Mouse (Mus musculus) limb, embryonic 10.5 days (tissue): ENCODE data around the gene Cdkn2a. TPM values are rescaled to one million over a fixed set of nuclear protein-coding genes. Genes with fewer than 3 reads are reported as not detected.

Experiments
- DNase-seq: peaks from one replicate; pipeline ENCODE4 v3.0.0-alpha.2; 2017; ENCODE audit warnings: low spot score
- H3K27ac ChIP-seq: fragments of 300-500 bp; sonication (generic); 2 replicates; pipeline ENCODE4 v1.5.1; 2016; ENCODE audit warnings: mild to moderate bottlenecking
- H3K27me3 ChIP-seq: fragments of 300-500 bp; sonication (generic); 2 replicates; pipeline ENCODE4 v1.6.1; 2016; ENCODE audit warnings: low read depth, mild to moderate bottlenecking; ENCODE audit not compliant: poor library complexity, severe bottlenecking
- H3K36me3 ChIP-seq: fragments of 300-500 bp; sonication (generic); 2 replicates; pipeline ENCODE4 v1.6.1; 2016; ENCODE audit warnings: mild to moderate bottlenecking, moderate library complexity
- H3K4me1 ChIP-seq: fragments of 300-500 bp; sonication (generic); 2 replicates; pipeline ENCODE4 v1.6.1; 2016
- H3K4me3 ChIP-seq: fragments of 300-500 bp; sonication (generic); 2 replicates; pipeline ENCODE4 v1.5.1; 2016; ENCODE audit warnings: mild to moderate bottlenecking, moderate library complexity
- H3K9me3 ChIP-seq: fragments of 300-500 bp; sonication (generic); replicated peaks from 2 replicates; pipeline ENCODE4 v1.6.1; 2016; ENCODE audit warnings: mild to moderate bottlenecking
- WGBS: fragments of 180-500 bp; shearing (Covaris S2); methylation state at CpG from one replicate; pipeline ENCODE4 v1.1.7; 2016; 5-methylcytosine and 5-hydroxymethylcytosine counted together
- polyA plus RNA-seq: library from polyadenylated mRNA; unstranded; fragments of >200 nt; fragmentation: Nextera tagmentation; extraction: Ambion mirVana; gene quantifications from 2 replicates; pipeline ENCODE4 v1.2.1, GENCODE M21; 2016

The Cdkn2a gene
- polyA plus RNA-seq, result not detected in 2 replicates

GRCm38 (mm10) chr4:89294486-89295440 lies at the start of gene Cdkn2a:
Cdkn2a (minus strand) TSS chr4:89294653.
- Histone ChIP-seq H3K9me3 (no peaks in the 10 kb centered on the region), H3K4me1 (peaks cover 18% of the 10 kb centered on the region), H3K27ac (no peak within 1 kb of the TSS), H3K27me3 (peaks cover 98% of the 10 kb centered on the region), H3K36me3 (no peaks in the 10 kb centered on the region), H3K4me3 (peak within 1 kb of the TSS; percentile 66)
- peak; percentile 72 for DNase-seq
- WGBS, result under 1% methylated on average over 117 of the region's 117 CpGs

GRCm38 (mm10) chr4:89313461-89313860 lies 19.0 kb upstream of the Cdkn2a start:
- WGBS, result 10% methylated on average over 13 of the region's 13 CpGs
- Histone ChIP-seq H3K4me3 (no peak overlapping the region), H3K27ac (no peak overlapping the region), H3K4me1 (peaks cover 9% of the 10 kb centered on the region), H3K36me3 (no peaks in the 10 kb centered on the region), H3K27me3 (peaks cover 64% of the 10 kb centered on the region), H3K9me3 (no peaks in the 10 kb centered on the region)
- peak; percentile 83 for DNase-seq

- Histone ChIP-seq H3K9me3 (no peaks in the 10 kb centered on the region), H3K4me1 (peaks cover 9% of the 10 kb centered on the region), H3K36me3 (no peaks in the 10 kb centered on the region), H3K27me3 (peaks cover 91% of the 10 kb centered on the region), H3K27ac (no peak within 1 kb of the TSS), H3K4me3 (peak within 1 kb of the TSS; percentile 60)
- under 1% methylated on average over 61 of the region's 61 CpGs for WGBS
- DNase-seq, result peak; percentile 89
Observed at GRCm38 (mm10) chr4:89310491-89311254, 16.2 kb upstream of the Cdkn2a start, which contains the start of gene Cdkn2b. Cdkn2b (minus strand) TSS chr4:89311039.

GRCm38 (mm10) chr4:89309996-89310395 lies 15.5 kb upstream of the Cdkn2a start:
- Histone ChIP-seq H3K27me3 (peaks cover 98% of the 10 kb centered on the region), H3K4me1 (peaks cover 9% of the 10 kb centered on the region), H3K36me3 (no peaks in the 10 kb centered on the region), H3K9me3 (no peaks in the 10 kb centered on the region), H3K27ac (no peak overlapping the region), H3K4me3 (no peak overlapping the region; the same call in 1 of the 2 replicates)
- DNase-seq, result no peak
- WGBS, result 2% methylated on average over 11 of the region's 11 CpGs

- 6% methylated on average over 3 of the region's 3 CpGs for WGBS
- H3K27ac ChIP-seq, result no peak overlapping the region
- no peak for DNase-seq
- H3K4me1 ChIP-seq, result peaks cover 14% of the 10 kb centered on the region
- H3K4me3 ChIP-seq, result no peak overlapping the region
- peaks cover 100% of the 10 kb centered on the region for H3K27me3 ChIP-seq
- no peaks in the 10 kb centered on the region for H3K9me3 ChIP-seq
- H3K36me3 ChIP-seq, result no peaks in the 10 kb centered on the region
Observed at GRCm38 (mm10) chr4:89308001-89308400, 13.5 kb upstream of the Cdkn2a start.

- Histone ChIP-seq H3K4me1 (peaks cover 14% of the 10 kb centered on the region), H3K36me3 (no peaks in the 10 kb centered on the region), H3K9me3 (no peaks in the 10 kb centered on the region), H3K27me3 (peaks cover 100% of the 10 kb centered on the region), H3K27ac (no peak overlapping the region), H3K4me3 (no peak overlapping the region)
- peak; percentile 52 for DNase-seq
- WGBS, result under 1% methylated on average over 25 of the region's 25 CpGs
Observed at GRCm38 (mm10) chr4:89306798-89307365, 12.4 kb upstream of the Cdkn2a start.

- Histone ChIP-seq H3K4me3 (no peak overlapping the region), H3K27me3 (peaks cover 100% of the 10 kb centered on the region), H3K36me3 (no peaks in the 10 kb centered on the region), H3K27ac (no peak overlapping the region), H3K4me1 (peaks cover 9% of the 10 kb centered on the region), H3K9me3 (no peaks in the 10 kb centered on the region)
- 6% methylated on average over 3 of the region's 3 CpGs for WGBS
- no peak for DNase-seq
Observed at GRCm38 (mm10) chr4:89305691-89306090, 11.2 kb upstream of the Cdkn2a start.

GRCm38 (mm10) chr4:89303281-89303995 lies 9.0 kb upstream of the Cdkn2a start:
- no peaks in the 10 kb centered on the region for H3K9me3 ChIP-seq
- DNase-seq, result peak; percentile 64
- no peak overlapping the region for H3K27ac ChIP-seq
- peaks cover 5% of the 10 kb centered on the region; the same call in 1 of the 2 replicates for H3K4me1 ChIP-seq
- under 1% methylated on average over 14 of the region's 14 CpGs for WGBS
- H3K36me3 ChIP-seq, result no peaks in the 10 kb centered on the region
- peaks cover 98% of the 10 kb centered on the region for H3K27me3 ChIP-seq
- H3K4me3 ChIP-seq, result no peak overlapping the region

- H3K36me3 ChIP-seq, result no peaks in the 10 kb centered on the region
- no peak overlapping the region for H3K4me3 ChIP-seq
- peaks cover 5% of the 10 kb centered on the region; the same call in 1 of the 2 replicates for H3K4me1 ChIP-seq
- DNase-seq, result no peak
- H3K9me3 ChIP-seq, result no peaks in the 10 kb centered on the region
- H3K27ac ChIP-seq, result no peak overlapping the region
- WGBS, result 3% methylated on average over 1 of the region's 1 CpGs
- H3K27me3 ChIP-seq, result peaks cover 98% of the 10 kb centered on the region
Observed at GRCm38 (mm10) chr4:89302129-89302528, 7.7 kb upstream of the Cdkn2a start.

- H3K4me1 ChIP-seq, result peaks cover 15% of the 10 kb centered on the region
- no peaks in the 10 kb centered on the region for H3K36me3 ChIP-seq
- H3K4me3 ChIP-seq, result no peak overlapping the region
- no peak for DNase-seq
- no peaks in the 10 kb centered on the region for H3K9me3 ChIP-seq
- no peak overlapping the region for H3K27ac ChIP-seq
- 3% methylated on average over 2 of the region's 2 CpGs for WGBS
- H3K27me3 ChIP-seq, result peaks cover 98% of the 10 kb centered on the region
Observed at GRCm38 (mm10) chr4:89299721-89300120, 5.3 kb upstream of the Cdkn2a start.

GRCm38 (mm10) chr4:89295441-89296220 lies 1.2 kb upstream of the Cdkn2a start:
- H3K27me3 ChIP-seq, result peaks cover 98% of the 10 kb centered on the region
- no peak overlapping the region for H3K27ac ChIP-seq
- WGBS, result 1% methylated on average over 31 of the region's 31 CpGs
- peaks cover 18% of the 10 kb centered on the region for H3K4me1 ChIP-seq
- DNase-seq, result peak; percentile 71
- no peaks in the 10 kb centered on the region for H3K9me3 ChIP-seq
- H3K4me3 ChIP-seq, result peak overlapping the region; percentile 66
- H3K36me3 ChIP-seq, result no peaks in the 10 kb centered on the region
